Mouse (Mus musculus): ENCODE data around the gene Scgb1a1.

Scgb1a1 gene

GRCm38 (mm10) chr19:9043123-9043522 is 44.6 kb downstream of the Scgb1a1 start:
- peak; percentile 96 for DNase-seq (ENCODE audit: inconsistent ontology term)

GRCm38 (mm10) chr19:9041074-9041473 is 46.7 kb downstream of the Scgb1a1 start:
- DNase-seq (ENCODE audit: inconsistent ontology term) = no peak

GRCm38 (mm10) chr19:9040649-9041048 is 47.1 kb downstream of the Scgb1a1 start:
- no peak for DNase-seq (ENCODE audit: inconsistent ontology term)

- DNase-seq (ENCODE audit: inconsistent ontology term) = no peak
These were observed 47.8 kb downstream of the Scgb1a1 start for GRCm38 (mm10) chr19:9039928-9040327.

- DNase-seq (ENCODE audit: inconsistent ontology term) = no peak
These were observed 48.5 kb downstream of the Scgb1a1 start for GRCm38 (mm10) chr19:9039266-9039665.

GRCm38 (mm10) chr19:9038136-9038535 is 49.6 kb downstream of the Scgb1a1 start:
- no peak for DNase-seq (ENCODE audit: inconsistent ontology term)

- peak; percentile 93 for DNase-seq (ENCODE audit: inconsistent ontology term)
These were observed 52.7 kb downstream of the Scgb1a1 start for GRCm38 (mm10) chr19:9035101-9035500.

GRCm38 (mm10) chr19:9034480-9034879 is 53.3 kb downstream of the Scgb1a1 start:
- DNase-seq (ENCODE audit: inconsistent ontology term) = no peak
